Mouse (Mus musculus) neural tube, embryonic 13.5 days (tissue): ENCODE data around the gene Gabarap. TPM values are rescaled to one million over a fixed set of nuclear protein-coding genes. Genes with fewer than 3 reads are reported as not detected.

Experiments used
- ATAC-seq: fragments of 200-750 bp; cut with Nextera tagmentation; 2 replicates; pipeline ENCODE4 v1.8.0; 2017; ENCODE audit warnings: low read depth, mild to moderate bottlenecking, moderate TSS enrichment, moderate library complexity
- H3K27ac ChIP-seq: fragments of 300-500 bp; sonication (generic); replicated peaks from 2 replicates; pipeline ENCODE4 v1.5.1; 2015; ENCODE audit warnings: moderate library complexity, mild to moderate bottlenecking, inconsistent platforms
- H3K27me3 ChIP-seq: fragments of 300-500 bp; sonication (generic); 2 replicates; pipeline ENCODE4 v1.6.1; 2015; ENCODE audit warnings: mild to moderate bottlenecking, inconsistent platforms
- H3K36me3 ChIP-seq: fragments of 300-500 bp; sonication (generic); 2 replicates; pipeline ENCODE4 v1.6.1; 2015; ENCODE audit warnings: mild to moderate bottlenecking, inconsistent platforms
- H3K4me1 ChIP-seq: fragments of 300-500 bp; sonication (generic); replicated peaks from 2 replicates; pipeline ENCODE4 v1.6.1; 2015; ENCODE audit warnings: inconsistent platforms
- H3K4me2 ChIP-seq: fragments of 300-500 bp; sonication (generic); 2 replicates; pipeline ENCODE4 v1.6.1; 2015; ENCODE audit warnings: inconsistent platforms, mild to moderate bottlenecking, moderate library complexity
- H3K4me3 ChIP-seq: fragments of 300-500 bp; sonication (generic); 2 replicates; pipeline ENCODE4 v1.5.1; 2015; ENCODE audit warnings: mild to moderate bottlenecking, inconsistent platforms
- H3K9ac ChIP-seq: fragments of 300-500 bp; sonication (generic); 2 replicates; pipeline ENCODE4 v1.6.1; 2015; ENCODE audit warnings: moderate library complexity, mild to moderate bottlenecking, inconsistent platforms
- H3K9me3 ChIP-seq: fragments of 300-500 bp; sonication (generic); 2 replicates; pipeline ENCODE4 v1.6.1; 2016; ENCODE audit warnings: inconsistent platforms
- WGBS: fragments of 180-500 bp; shearing (Covaris S2); methylation state at CpG from one replicate; pipeline ENCODE4 v1.1.7; 2015; 5-methylcytosine and 5-hydroxymethylcytosine counted together
- polyA plus RNA-seq: library from polyadenylated mRNA; unstranded; fragments of >200 nt; fragmentation: Nextera tagmentation; extraction: Ambion mirVana; gene quantifications from 2 replicates; pipeline ENCODE4 v1.2.1, GENCODE M21; 2015

The Gabarap gene
- polyA plus RNA-seq, 1 experiment from 2014 or later, result 746 TPM

DNA sequence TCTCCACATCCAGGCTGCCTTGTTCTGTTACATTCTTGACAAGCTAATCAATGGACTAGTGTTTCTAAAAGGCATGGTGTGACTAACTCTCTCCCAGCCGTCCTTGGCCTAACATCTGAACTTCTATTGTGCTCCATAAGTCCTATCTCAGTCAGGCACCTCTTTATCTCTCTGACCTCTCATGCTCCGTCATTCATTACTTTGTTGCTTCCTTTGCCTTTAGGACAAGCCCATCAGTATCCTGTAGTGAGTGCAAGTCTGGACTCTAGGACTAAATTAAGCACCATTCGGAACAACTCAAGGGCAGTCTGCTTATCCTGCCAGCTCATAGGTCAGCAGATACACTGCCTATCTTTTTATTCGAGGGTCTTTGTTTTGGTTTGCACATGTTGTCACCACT is 14.7 kb upstream of the Gabarap start:
- H3K4me3 ChIP-seq, result no peak overlapping the region
- ATAC-seq, result no peak
- H3K36me3 ChIP-seq, result peaks cover 69% of the 10 kb centered on the region
- H3K27me3 ChIP-seq, result no peaks in the 10 kb centered on the region
- WGBS, result 86% methylated on average over 4 of the region's 4 CpGs
- no peak overlapping the region for H3K9ac ChIP-seq
- no peak overlapping the region for H3K4me2 ChIP-seq
- H3K9me3 ChIP-seq, result no peaks in the 10 kb centered on the region
- H3K4me1 ChIP-seq, result peaks cover 15% of the 10 kb centered on the region
- no peak overlapping the region for H3K27ac ChIP-seq

DNA sequence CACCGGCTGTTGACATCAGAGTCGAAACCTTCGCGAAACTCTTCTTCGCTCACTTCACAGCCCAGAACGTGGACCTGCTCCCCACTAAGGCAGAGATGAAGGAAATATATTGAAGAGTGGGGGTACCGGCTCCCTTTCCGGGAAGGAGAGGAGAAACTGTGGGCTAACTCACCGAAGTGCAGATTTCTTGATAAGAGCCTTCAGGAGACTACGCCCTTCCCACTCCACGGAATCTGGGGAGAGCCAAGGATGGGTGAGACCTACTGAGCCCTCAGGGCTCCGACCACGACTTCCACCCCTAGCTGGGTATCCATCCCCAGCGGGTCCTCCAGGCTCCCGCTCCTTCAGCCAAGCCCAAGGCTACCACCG is 11.1 kb upstream of the Gabarap start:
- peak overlapping the region; percentile 87 for H3K4me2 ChIP-seq
- peak overlapping the region; percentile 99 for H3K4me3 ChIP-seq
- H3K27me3 ChIP-seq, result no peaks in the 10 kb centered on the region
- H3K9me3 ChIP-seq, result no peaks in the 10 kb centered on the region
- no peak for ATAC-seq
- peak overlapping the region; percentile 100 for H3K27ac ChIP-seq
- peaks cover 47% of the 10 kb centered on the region for H3K36me3 ChIP-seq
- peaks cover 40% of the 10 kb centered on the region for H3K4me1 ChIP-seq
- 3% methylated on average over 16 of the region's 16 CpGs for WGBS
- H3K9ac ChIP-seq, result peak overlapping the region; percentile 87

DNA sequence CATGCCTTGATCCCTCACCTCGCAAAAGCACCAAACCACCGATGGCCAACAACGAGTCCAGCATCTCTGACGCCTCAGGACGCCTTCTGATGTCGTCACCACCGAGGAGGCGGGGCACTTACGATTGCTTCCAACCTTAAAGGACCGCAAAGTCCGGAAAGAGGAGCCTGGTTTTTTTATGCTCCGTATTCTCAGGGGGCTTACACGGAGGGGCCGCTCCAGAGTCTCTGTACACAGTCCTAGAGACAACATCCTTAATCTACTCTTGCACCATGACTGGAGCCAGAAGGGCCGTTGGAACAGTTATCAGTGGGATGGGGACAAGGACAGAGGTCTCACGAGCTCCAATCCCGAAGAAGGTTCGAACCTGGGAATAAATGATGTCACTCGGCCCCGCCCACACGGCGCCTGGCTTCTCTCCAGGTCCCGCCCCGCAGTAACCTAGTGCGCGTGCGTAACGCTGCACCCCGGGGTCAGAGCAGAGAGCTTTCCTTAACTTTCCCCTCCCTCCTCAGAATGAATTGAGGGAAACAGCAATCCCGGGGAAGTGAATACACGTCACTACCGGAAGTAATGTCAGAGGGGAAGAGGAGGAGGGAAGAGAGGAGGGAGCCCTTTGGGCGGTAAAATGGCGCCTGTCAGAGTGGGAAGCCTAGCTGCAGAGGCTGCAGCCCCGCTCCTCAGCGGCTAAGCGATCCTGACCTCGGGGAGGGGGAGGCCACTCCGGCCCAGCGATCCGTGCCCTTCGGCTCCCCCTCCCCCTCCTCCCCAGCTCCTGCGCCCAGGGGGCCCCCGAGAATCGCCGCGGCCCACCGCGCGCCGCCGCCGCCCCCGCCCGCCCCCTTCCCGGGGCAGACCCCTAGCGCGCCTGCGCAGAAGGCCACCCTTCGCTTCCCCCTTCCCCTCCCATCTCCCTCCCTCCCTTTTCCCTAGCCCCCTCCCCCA is 10.5 kb upstream of the Gabarap start:
- H3K36me3 ChIP-seq, result peaks cover 47% of the 10 kb centered on the region
- no peaks in the 10 kb centered on the region for H3K9me3 ChIP-seq
- peak; percentile 94 for ATAC-seq
- H3K27me3 ChIP-seq, result no peaks in the 10 kb centered on the region
- peak overlapping the region; percentile 87 for H3K4me2 ChIP-seq
- H3K27ac ChIP-seq, result peak overlapping the region; percentile 100
- WGBS, result under 1% methylated on average over 42 of the region's 60 CpGs
- peak overlapping the region; percentile 100 for H3K9ac ChIP-seq
- H3K4me3 ChIP-seq, result peak overlapping the region; percentile 99
- H3K4me1 ChIP-seq, result peaks cover 40% of the 10 kb centered on the region

DNA sequence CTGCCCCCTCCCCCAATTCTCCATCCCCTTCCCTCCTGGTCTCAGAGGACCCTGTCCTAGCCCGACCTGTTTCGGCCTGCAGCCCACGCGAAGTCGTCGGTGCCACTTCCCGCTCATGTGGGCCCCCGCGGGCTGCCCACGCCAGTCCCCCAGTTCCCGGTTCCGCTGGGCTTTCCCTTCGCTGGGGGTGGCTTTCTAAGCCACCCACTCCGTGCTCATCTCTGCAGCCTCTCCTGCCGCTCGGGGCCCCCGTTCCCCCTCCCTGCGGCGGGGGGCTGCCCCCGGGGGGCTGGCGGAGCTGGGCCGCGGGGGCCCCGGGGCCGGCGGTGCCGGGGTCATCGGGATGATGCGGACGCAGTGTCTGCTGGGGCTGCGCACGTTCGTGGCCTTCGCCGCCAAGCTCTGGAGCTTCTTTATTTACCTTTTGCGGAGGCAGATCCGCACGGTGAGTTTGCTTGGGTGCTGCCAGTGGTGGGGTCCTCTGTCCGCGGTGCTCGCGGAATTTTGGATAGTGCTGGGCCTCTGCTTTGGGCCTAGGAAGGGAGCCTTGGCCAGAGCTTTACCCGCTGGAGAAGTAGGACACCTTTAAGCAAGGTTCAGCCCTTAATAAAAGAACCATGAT is 9.7 kb upstream of the Gabarap start, which contains the start of gene Ctdnep1:
TSS of gene Ctdnep1 (plus strand) at position 16 of the 622 bp plus-strand sequence.
- Histone ChIP-seq H3K4me2 (peak within 1 kb of the TSS; percentile 87), H3K27me3 (no peaks in the 10 kb centered on the region), H3K4me1 (peaks cover 40% of the 10 kb centered on the region), H3K4me3 (peak within 1 kb of the TSS; percentile 99), H3K9me3 (no peaks in the 10 kb centered on the region), H3K9ac (peak within 1 kb of the TSS; percentile 100), H3K36me3 (peaks cover 46% of the 10 kb centered on the region), H3K27ac (peak within 1 kb of the TSS; percentile 100)
- WGBS, result under 1% methylated on average over 38 of the region's 43 CpGs
- ATAC-seq, result peak; percentile 67

DNA sequence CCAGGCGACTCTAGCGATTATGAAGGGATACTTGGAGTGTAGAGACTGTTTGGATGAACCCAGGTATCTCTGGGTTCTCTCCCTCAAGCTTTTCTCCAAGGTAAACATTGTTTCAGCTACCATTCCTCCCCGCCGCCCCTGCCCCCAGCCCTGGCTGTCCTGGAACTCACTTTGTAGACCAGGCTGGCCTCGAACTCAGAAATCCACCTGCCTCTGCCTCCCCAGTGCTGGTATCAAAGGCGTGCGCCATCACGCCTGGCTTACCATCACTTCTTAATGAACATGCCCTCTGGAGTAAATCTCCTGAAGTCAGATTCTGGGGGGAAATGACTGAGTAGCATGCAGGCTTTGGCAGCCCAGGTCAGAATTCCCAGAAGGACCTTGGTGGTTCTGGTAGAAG is 8.7 kb upstream of the Gabarap start, which contains the start of gene Elp5:
TSS of gene Elp5 (minus strand) at position 293 of the 400 bp plus-strand sequence.
- no peak for ATAC-seq
- H3K27me3 ChIP-seq, result no peaks in the 10 kb centered on the region
- peaks cover 40% of the 10 kb centered on the region for H3K4me1 ChIP-seq
- no peaks in the 10 kb centered on the region for H3K9me3 ChIP-seq
- WGBS, result 67% methylated on average over 8 of the region's 8 CpGs
- H3K4me3 ChIP-seq, result peak within 1 kb of the TSS; percentile 99
- peak within 1 kb of the TSS; percentile 100 for H3K9ac ChIP-seq
- peak within 1 kb of the TSS; percentile 100 for H3K27ac ChIP-seq
- H3K4me2 ChIP-seq, result peak within 1 kb of the TSS; percentile 87
- peaks cover 47% of the 10 kb centered on the region for H3K36me3 ChIP-seq

DNA sequence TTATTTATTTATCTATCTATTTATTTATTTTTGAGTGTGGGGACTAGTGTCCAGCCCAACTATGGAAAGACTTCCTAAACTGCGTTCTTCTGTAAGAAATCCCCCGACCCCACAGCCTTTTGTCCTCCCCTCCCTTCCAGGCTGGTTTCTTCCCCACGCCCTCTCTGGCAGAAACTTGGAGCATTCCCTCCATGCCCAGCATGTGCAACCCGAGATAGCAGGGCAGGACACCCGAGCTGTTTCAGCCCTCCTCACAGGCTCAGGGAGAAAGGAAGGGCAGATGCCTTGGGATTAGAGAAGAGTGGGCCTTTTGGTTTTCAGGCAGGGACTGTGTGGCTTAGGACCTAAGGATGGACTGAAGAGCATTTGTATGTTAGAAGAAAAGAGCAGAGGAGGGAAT is 8.1 kb upstream of the Gabarap start:
- Histone ChIP-seq H3K4me2 (peak overlapping the region; percentile 87), H3K27me3 (no peaks in the 10 kb centered on the region), H3K9me3 (no peaks in the 10 kb centered on the region), H3K4me3 (peak overlapping the region; percentile 99), H3K9ac (peak overlapping the region; percentile 100), H3K4me1 (peaks cover 40% of the 10 kb centered on the region), H3K27ac (no peak overlapping the region), H3K36me3 (peaks cover 48% of the 10 kb centered on the region)
- 43% methylated on average over 5 of the region's 5 CpGs for WGBS
- no peak for ATAC-seq

DNA sequence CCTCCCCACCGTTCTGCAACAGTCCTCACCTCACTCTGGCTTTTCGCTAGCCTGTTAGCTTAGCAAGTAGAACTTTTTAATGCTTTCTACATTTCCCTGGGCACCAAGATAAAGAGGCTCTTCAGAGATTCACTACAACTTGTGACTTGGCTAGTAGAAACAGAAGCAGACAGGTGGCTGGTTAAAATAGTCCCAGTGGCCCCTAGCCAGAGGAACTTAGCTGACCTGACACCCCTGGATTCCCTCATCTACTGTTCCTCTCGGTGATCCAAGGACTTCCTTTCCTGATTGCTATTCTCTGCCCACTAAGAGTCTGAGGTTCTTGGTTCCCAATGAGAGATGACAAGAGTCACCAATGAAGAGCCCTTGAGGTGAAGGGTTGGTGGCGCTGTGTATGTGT is 7.6 kb upstream of the Gabarap start:
- H3K9ac ChIP-seq, result peak overlapping the region; percentile 100
- peaks cover 52% of the 10 kb centered on the region for H3K36me3 ChIP-seq
- no peak overlapping the region for H3K27ac ChIP-seq
- H3K4me1 ChIP-seq, result peaks cover 39% of the 10 kb centered on the region
- no peak for ATAC-seq
- H3K27me3 ChIP-seq, result no peaks in the 10 kb centered on the region
- H3K4me2 ChIP-seq, result peak overlapping the region; percentile 87
- peak overlapping the region; percentile 99; the same call in 1 of the 2 replicates for H3K4me3 ChIP-seq
- no peaks in the 10 kb centered on the region for H3K9me3 ChIP-seq
- 84% methylated on average over 4 of the region's 4 CpGs for WGBS

DNA sequence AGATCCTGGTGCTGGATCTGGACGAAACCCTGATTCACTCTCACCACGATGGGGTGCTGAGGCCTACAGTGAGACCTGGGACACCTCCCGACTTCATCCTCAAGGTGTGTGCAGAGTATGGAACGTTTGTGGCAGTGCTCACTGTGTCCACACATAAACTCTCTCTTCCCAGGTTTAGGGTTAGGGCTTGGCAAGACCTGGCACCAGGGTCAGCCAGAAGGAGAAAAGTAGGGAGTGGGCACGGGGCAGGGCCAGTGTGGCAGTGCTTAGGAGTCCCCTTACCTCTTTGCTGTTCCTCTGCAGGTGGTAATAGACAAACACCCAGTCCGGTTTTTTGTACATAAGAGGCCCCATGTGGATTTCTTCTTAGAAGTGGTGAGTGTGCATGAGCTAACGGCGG is 6.5 kb upstream of the Gabarap start:
- 91% methylated on average over 8 of the region's 8 CpGs for WGBS
- H3K36me3 ChIP-seq, result peaks cover 58% of the 10 kb centered on the region
- ATAC-seq, result no peak

DNA sequence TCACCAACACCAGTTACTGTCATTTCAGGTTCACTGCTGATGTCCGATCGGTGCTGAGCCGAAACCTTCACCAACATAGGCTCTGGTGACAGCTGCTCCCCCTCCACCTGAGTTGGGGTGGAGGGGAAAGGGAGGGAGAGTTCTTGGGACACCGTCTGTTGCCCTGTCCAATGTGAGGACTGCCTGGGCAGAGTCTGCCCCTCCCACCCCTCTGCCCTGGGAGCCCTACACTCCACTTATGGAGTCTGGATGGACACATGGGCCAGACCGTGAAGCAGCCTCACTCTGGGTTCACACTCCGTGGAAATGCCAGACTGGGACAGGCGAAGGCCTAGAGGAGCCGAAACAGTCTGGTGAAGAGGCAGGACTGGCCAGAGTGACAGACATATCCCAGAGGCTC is 994 bp upstream of the Gabarap start:
- no peaks in the 10 kb centered on the region for H3K27me3 ChIP-seq
- no peaks in the 10 kb centered on the region for H3K9me3 ChIP-seq
- H3K4me1 ChIP-seq, result peaks cover 29% of the 10 kb centered on the region
- H3K27ac ChIP-seq, result peak overlapping the region; percentile 95; the same call in 1 of the 2 replicates
- H3K36me3 ChIP-seq, result peaks cover 67% of the 10 kb centered on the region
- no peak overlapping the region for H3K9ac ChIP-seq
- H3K4me2 ChIP-seq, result no peak overlapping the region
- 87% methylated on average over 8 of the region's 8 CpGs for WGBS
- no peak overlapping the region for H3K4me3 ChIP-seq
- no peak for ATAC-seq

More for the DNA sequence above, 6.5 kb upstream of the Gabarap start:
- H3K4me1 ChIP-seq, result peaks cover 28% of the 10 kb centered on the region
- H3K4me3 ChIP-seq, result no peak overlapping the region
- no peak overlapping the region for H3K27ac ChIP-seq
- H3K27me3 ChIP-seq, result no peaks in the 10 kb centered on the region
- no peak overlapping the region for H3K4me2 ChIP-seq
- no peak overlapping the region for H3K9ac ChIP-seq
- H3K9me3 ChIP-seq, result no peaks in the 10 kb centered on the region

DNA sequence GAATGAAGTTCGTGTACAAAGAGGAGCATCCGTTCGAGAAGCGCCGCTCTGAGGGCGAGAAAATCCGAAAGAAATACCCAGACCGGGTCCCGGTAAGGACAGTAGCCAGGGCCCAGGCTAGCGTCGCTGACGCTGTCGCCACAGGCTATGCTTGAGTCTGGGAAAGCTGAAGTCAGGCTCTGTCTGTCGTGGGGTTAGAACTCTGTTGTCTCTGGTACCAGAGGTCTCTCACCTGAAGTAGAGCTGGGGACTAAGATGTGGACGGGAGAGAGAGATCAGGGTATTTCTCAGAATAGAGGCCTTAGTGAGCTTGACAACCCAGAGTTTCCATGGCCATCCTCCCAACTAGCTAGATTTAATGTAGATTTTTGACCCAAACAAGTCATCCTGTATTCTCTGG is 768 bp downstream of the Gabarap start:
- Histone ChIP-seq H3K36me3 (peaks cover 51% of the 10 kb centered on the region), H3K9me3 (no peaks in the 10 kb centered on the region), H3K27me3 (no peaks in the 10 kb centered on the region), H3K9ac (peak overlapping the region; percentile 93), H3K27ac (peak overlapping the region; percentile 95), H3K4me3 (peak overlapping the region; percentile 75), H3K4me1 (peaks cover 29% of the 10 kb centered on the region), H3K4me2 (peak overlapping the region; percentile 76)
- ATAC-seq, result 0 out of 2 replicates have a peak, but pooled peaks have one; percentile 8
- WGBS, result under 1% methylated on average over 15 of the region's 15 CpGs

DNA sequence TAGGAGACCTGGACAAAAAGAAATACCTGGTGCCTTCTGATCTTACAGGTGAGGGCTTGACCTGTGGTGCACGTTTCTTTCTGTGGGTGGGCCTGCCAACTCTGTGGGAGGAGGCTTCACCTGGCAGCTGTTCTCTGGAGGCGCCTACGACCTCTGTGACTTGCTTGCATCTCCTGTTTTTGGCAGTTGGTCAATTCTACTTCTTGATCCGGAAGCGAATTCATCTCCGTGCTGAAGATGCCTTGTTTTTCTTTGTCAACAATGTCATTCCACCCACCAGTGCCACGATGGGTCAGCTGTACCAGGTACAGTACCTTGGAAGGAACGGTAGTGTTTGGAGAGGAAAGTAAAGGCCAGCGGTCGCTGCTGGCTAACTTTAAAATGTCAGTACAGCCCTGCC is 1.5 kb downstream of the Gabarap start:
- 86% methylated on average over 10 of the region's 10 CpGs for WGBS
- Histone ChIP-seq H3K9ac (peak overlapping the region; percentile 93), H3K27me3 (no peaks in the 10 kb centered on the region), H3K36me3 (peaks cover 44% of the 10 kb centered on the region), H3K27ac (no peak overlapping the region), H3K4me3 (peak overlapping the region; percentile 75), H3K4me1 (peaks cover 30% of the 10 kb centered on the region), H3K4me2 (peak overlapping the region; percentile 76), H3K9me3 (no peaks in the 10 kb centered on the region)
- no peak for ATAC-seq

DNA sequence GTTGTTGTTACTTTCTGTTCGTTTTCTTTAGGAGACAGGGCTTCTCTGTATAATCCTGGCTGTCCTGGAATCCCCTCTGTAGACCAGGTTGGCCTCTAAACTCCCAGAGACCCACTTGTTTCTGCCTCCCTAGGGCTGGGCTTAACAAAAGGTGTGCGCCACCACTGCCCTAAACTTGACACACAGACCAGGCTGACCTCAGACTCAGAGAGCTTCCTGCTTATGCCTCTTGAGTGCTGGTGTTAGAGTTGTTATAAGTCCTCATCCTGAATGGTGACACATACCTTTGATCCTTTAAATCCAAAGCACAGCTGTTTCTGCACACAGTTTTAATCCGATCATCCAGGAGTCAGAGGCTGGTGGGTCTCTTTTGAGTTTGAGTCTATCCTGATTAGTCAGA is 2.0 kb downstream of the Gabarap start:
- ATAC-seq, result no peak
- no peaks in the 10 kb centered on the region for H3K27me3 ChIP-seq
- H3K27ac ChIP-seq, result no peak overlapping the region
- H3K4me3 ChIP-seq, result peak overlapping the region; percentile 75
- no peaks in the 10 kb centered on the region for H3K9me3 ChIP-seq
- peak overlapping the region; percentile 76 for H3K4me2 ChIP-seq
- peaks cover 36% of the 10 kb centered on the region for H3K4me1 ChIP-seq
- WGBS, result 93% methylated on average over 3 of the region's 3 CpGs
- peak overlapping the region; percentile 93 for H3K9ac ChIP-seq
- peaks cover 42% of the 10 kb centered on the region for H3K36me3 ChIP-seq
